Mouse (Mus musculus) liver, adult 2 months (tissue): ENCODE data around the gene Marcksl1.

ENCODE experiments used
- CTCF ChIP-seq: fragments of 200-500 bp; IDR thresholded peaks from 2 replicates; pipeline ENCODE4 v1.5.1; 2011; ENCODE audit warnings: low read depth, low read length, control low read depth
- POLR2A ChIP-seq: fragments of 200-500 bp; IDR thresholded peaks from 2 replicates; pipeline ENCODE4 v1.6.1; 2011; ENCODE audit warnings: low read length, control low read depth; ENCODE audit not compliant: insufficient read depth; ENCODE audit errors: extremely low read depth

DNA sequence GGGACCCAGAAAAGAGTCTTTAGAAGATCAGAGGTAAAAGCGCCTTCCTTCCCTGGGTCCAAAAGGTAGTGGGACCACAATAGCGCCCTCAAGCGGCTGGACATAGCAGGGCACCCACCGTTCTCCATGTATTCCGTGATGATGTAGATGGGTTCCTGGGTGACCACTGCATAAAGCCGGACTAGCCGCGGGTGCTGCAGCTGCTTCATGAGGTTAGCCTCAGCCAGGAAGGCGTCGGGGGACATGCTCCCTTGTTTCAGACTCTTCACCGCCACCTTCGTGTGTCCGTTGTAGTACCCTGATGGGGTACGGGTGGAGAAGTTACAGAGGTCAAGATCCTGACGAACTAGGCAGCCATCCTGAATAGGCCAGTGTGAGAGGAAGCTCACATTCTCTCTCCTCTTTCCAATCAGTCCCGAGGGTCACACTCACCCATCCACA is 42.1 kb downstream of the Marcksl1 start:
- peak; percentile 76 for TF ChIP-seq CTCF
- TF ChIP-seq POLR2A = no peak
